Mouse (Mus musculus): Measurements from ENCODE around the gene Ddx19a.

- TF ChIP-seq CTCF (conservative IDR thresholded peaks at IDR 0.05; ENCODE audit: insufficient read depth, insufficient read length, low read depth, low read length), result no peak
- TF ChIP-seq POLR2A (IDR thresholded peaks at IDR 0.05; ENCODE audit: low read depth, low read length), result no peak
These were observed 39.0 kb upstream of the Ddx19a start for GRCm38 (mm10) chr8:111036591-111036990.
